In the genomic region with DNA sequence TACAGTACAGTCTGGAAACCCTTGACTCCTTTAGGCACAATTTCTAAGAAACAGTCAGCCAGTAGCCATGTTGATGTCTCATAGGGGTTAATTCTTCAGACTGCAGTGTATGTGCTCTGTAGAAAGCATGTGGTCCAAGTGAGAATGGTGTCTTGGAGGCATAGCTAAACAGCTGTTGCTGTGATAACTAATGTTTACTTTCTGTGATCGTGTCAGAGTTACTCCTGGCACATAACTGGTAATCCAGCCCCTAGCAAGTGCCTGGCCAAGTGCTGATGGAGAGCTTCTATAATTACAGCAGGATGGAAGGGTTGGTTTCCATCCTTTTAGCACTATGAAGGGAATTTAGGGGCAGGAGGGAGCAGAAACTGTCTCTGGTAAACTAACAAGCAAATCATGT, we compare ENCODE assay signal across 14 mouse cellular contexts. TPM values are rescaled to one million over a fixed set of nuclear protein-coding genes. Genes with fewer than 3 reads are reported as not detected.
"Had no signal": no experiment of that assay in that cellular context is flagged by ENCODE, and none has a peak within 500 bp of the region (broad histone marks: within the 10 kb centered on the region; RNA-seq: fewer than 3 reads in every experiment).

No protein-coding gene starts in this region.

- H3K36me3 ChIP-seq: limb, embryonic 13.5 days; midbrain, embryonic 12.5 days; neural tube, embryonic 15.5 days had no signal

- H3K4me3 ChIP-seq: limb, embryonic 13.5 days; midbrain, embryonic 12.5 days; neural tube, embryonic 15.5 days had no signal

- H3K4me2 ChIP-seq: limb, embryonic 13.5 days; midbrain, embryonic 12.5 days; neural tube, embryonic 15.5 days had no signal

- H3K9ac ChIP-seq: limb, embryonic 13.5 days; liver, embryonic 14.5 days; midbrain, embryonic 12.5 days; neural tube, embryonic 15.5 days had no signal

- DNase-seq: kidney, adult 9 months; kidney, postnatal 36 days; lung, adult 18-20 months; lung, postnatal 14 days; right cerebral cortex, adult 18-20 months; right cerebral cortex, postnatal 25 days; thymus, adult 2 months; thymus, postnatal 25 days had no signal

- H3K4me1 ChIP-seq: midbrain, embryonic 12.5 days; neural tube, embryonic 15.5 days had no signal

- H3K27me3 ChIP-seq: limb, embryonic 13.5 days; midbrain, embryonic 12.5 days; neural tube, embryonic 15.5 days had no signal

- H3K27ac ChIP-seq: kidney, postnatal 0 days; limb, embryonic 13.5 days; liver, embryonic 14.5 days; midbrain, embryonic 12.5 days; neural tube, embryonic 15.5 days had no signal

- H3K9me3 ChIP-seq: limb, embryonic 13.5 days; midbrain, embryonic 12.5 days; neural tube, embryonic 15.5 days had no signal

RNA-seq across cellular contexts. Expression of a gene that starts 14.5 kb away (rescaled TPM):
- total RNA-seq: megakaryocyte-erythroid progenitor cell, adult 5-6 weeks had no signal
